In genomic region chr2:33698898-33699297, GRCm38 (mm10) we compare ENCODE assay signal across 18 mouse cellular contexts. TPM values are rescaled to one million over a fixed set of nuclear protein-coding genes. Genes with fewer than 3 reads are reported as not detected.
DNase-seq lines count a peak whose midpoint lies in the region; ATAC-seq and TF ChIP-seq lines count a peak whose summit lies in the region.
"Had no signal": no experiment of that assay in that cellular context is flagged by ENCODE, and none has a peak within 500 bp of the region (broad histone marks: within the 10 kb centered on the region; RNA-seq: fewer than 3 reads in every experiment).

No protein-coding gene starts in this region.

- H3K9ac ChIP-seq in liver, adult 2 months (ENCODE audit: low read depth, low read length) = no peak overlapping the region
- H3K9ac ChIP-seq in liver, embryonic 11.5 days (ENCODE audit: low read depth, low read length) = no peak overlapping the region
- H3K9ac ChIP-seq in liver, postnatal 0 days (replicated peaks) = no peak overlapping the region
- H3K9ac ChIP-seq: heart, embryonic 13.5 days; limb, embryonic 13.5 days had no signal

- TF ChIP-seq POLR2A in liver, adult 2 months (IDR thresholded peaks at IDR 0.05; ENCODE audit: extremely low read depth, insufficient read depth, low read length) = no peak

- H3K36me3 ChIP-seq in liver, adult 2 months (ENCODE audit: control insufficient read depth, insufficient read depth, low read length) = no peaks in the 10 kb centered on the region
- H3K36me3 ChIP-seq in liver, embryonic 11.5 days (ENCODE audit: control insufficient read depth, insufficient read depth, low read length) = no peaks in the 10 kb centered on the region
- H3K36me3 ChIP-seq in liver, postnatal 0 days (replicated peaks; ENCODE audit: insufficient read depth, low read length) = no peaks in the 10 kb centered on the region
- H3K36me3 ChIP-seq: heart, embryonic 13.5 days; hindbrain, embryonic 10.5 days; limb, embryonic 13.5 days; midbrain, embryonic 10.5 days had no signal

- no peak for ATAC-seq in CD4-positive, CD25-positive, alpha-beta regulatory T cell, adult 4 months
- ATAC-seq in liver, embryonic 11.5 days (replicated peaks; ENCODE audit: low FRiP score) = no peak
- no peak for ATAC-seq in liver, postnatal 0 days

- 61% methylated on average over 3 of the region's 3 CpGs for WGBS in liver, adult 2 months
- WGBS in liver, embryonic 11.5 days = 54% methylated on average over 3 of the region's 3 CpGs
- 59% methylated on average over 3 of the region's 3 CpGs for WGBS in liver, postnatal 0 days (ENCODE audit: insufficient replicate concordance)

- H3K27ac ChIP-seq in liver, adult 2 months (replicated peaks; ENCODE audit: insufficient read depth, low read depth, low read length) = no peak overlapping the region
- H3K27ac ChIP-seq in liver, embryonic 11.5 days (ENCODE audit: low read depth, low read length) = no peak overlapping the region
- no peak overlapping the region for H3K27ac ChIP-seq in liver, postnatal 0 days (ENCODE audit: low read depth)
- H3K27ac ChIP-seq: heart, embryonic 13.5 days; hindbrain, embryonic 10.5 days; limb, embryonic 13.5 days; midbrain, embryonic 10.5 days had no signal

- no peak overlapping the region for H3K4me2 ChIP-seq in liver, embryonic 11.5 days
- H3K4me2 ChIP-seq in liver, postnatal 0 days (ENCODE audit: low read depth, low read length) = no peak overlapping the region
- H3K4me2 ChIP-seq: heart, embryonic 13.5 days; limb, embryonic 13.5 days had no signal

- H3K4me1 ChIP-seq in liver, adult 2 months (ENCODE audit: control insufficient read depth, insufficient read depth, low read length) = no peaks in the 10 kb centered on the region
- H3K4me1 ChIP-seq in liver, embryonic 11.5 days (replicated peaks; ENCODE audit: control insufficient read depth, insufficient read depth, low read length) = no peaks in the 10 kb centered on the region
- no peaks in the 10 kb centered on the region for H3K4me1 ChIP-seq in liver, postnatal 0 days (ENCODE audit: insufficient read depth)

- no peaks in the 10 kb centered on the region for H3K79me2 ChIP-seq in liver, adult 2 months (ENCODE audit: control insufficient read depth, insufficient read depth, low read length)

- H3K27me3 ChIP-seq in liver, adult 2 months (ENCODE audit: control insufficient read depth, insufficient read depth, low read length) = no peaks in the 10 kb centered on the region
- H3K27me3 ChIP-seq in liver, embryonic 11.5 days (replicated peaks; ENCODE audit: control insufficient read depth, insufficient read depth, low read length) = peaks cover 10% of the 10 kb centered on the region
- H3K27me3 ChIP-seq in liver, postnatal 0 days (ENCODE audit: insufficient read depth, low read length) = no peaks in the 10 kb centered on the region

- H3K4me3 ChIP-seq in liver, adult 2 months (ENCODE audit: insufficient read depth, low read depth, low read length) = no peak overlapping the region
- no peak overlapping the region for H3K4me3 ChIP-seq in liver, embryonic 11.5 days (ENCODE audit: low read depth, low read length)
- no peak overlapping the region for H3K4me3 ChIP-seq in liver, postnatal 0 days (ENCODE audit: low read depth, low read length)
- H3K4me3 ChIP-seq: heart, embryonic 13.5 days; hindbrain, embryonic 10.5 days; limb, embryonic 13.5 days; midbrain, embryonic 10.5 days; myocyte had no signal

- peak; percentile 16 for DNase-seq in CD4-positive, CD25-positive, alpha-beta regulatory T cell, adult 2 months (ENCODE audit: low read depth, low spot score)
- DNase-seq in liver, adult 2 months (ENCODE audit: extremely low read depth, low read depth, low spot score) = no peak
- DNase-seq in liver, embryonic 11.5 days (ENCODE audit: low spot score) = no peak
- peak; percentile 69 for DNase-seq in R1 (ENCODE audit: low read depth, low spot score)
- no peak for DNase-seq in liver, postnatal 0 days
- no peak for DNase-seq in cerebellum, adult 9-11 months
- DNase-seq in embryo, embryonic 10.5 days (ENCODE audit: low spot score) = no peak
- DNase-seq: kidney, adult 11 months; kidney, postnatal 36 days; lung, postnatal 14 days had no signal

- no peaks in the 10 kb centered on the region for H3K9me3 ChIP-seq in liver, embryonic 11.5 days (ENCODE audit: control insufficient read depth, low read length)
- 0 out of 2 replicates have a peak, but pooled peaks cover 5% of the 10 kb centered on the region for H3K9me3 ChIP-seq in liver, postnatal 0 days (ENCODE audit: low read length)

- TF ChIP-seq EP300 in liver, postnatal 0 days (IDR thresholded peaks at IDR 0.05; ENCODE audit: low read depth) = no peak

- 0 out of 2 replicates have a peak, but pooled peaks have one; percentile 13 for TF ChIP-seq CTCF in liver, adult 2 months (IDR thresholded peaks at IDR 0.05; ENCODE audit: low read depth, low read length)
- peak; percentile 48 for TF ChIP-seq CTCF in liver, postnatal 0 days (IDR thresholded peaks at IDR 0.05; ENCODE audit: low read depth)

RNA-seq across cellular contexts. Expression of gene Lmx1b, which starts 58.6 kb away (rescaled TPM):
- polyA plus RNA-seq in CD4-positive, CD25-positive, alpha-beta regulatory T cell, adult 4 months (2017; shearing (Covaris generic)) = not detected
- total RNA-seq in liver, adult 2 months (2014; rRNA removed) = not detected in 2 replicates
- polyA plus RNA-seq in liver, adult 2 months (2012; rRNA removed) = not detected in 2 replicates
- 0.14 TPM in 1 of 2 replicates, not detected in the other for polyA plus RNA-seq in liver, embryonic 11.5 days (2014; fragmentation: Nextera tagmentation; extraction: Ambion mirVana)
- not detected in 2 replicates for polyA plus RNA-seq in liver, postnatal 0 days (2015; fragmentation: Nextera tagmentation; extraction: Ambion mirVana)
- total RNA-seq: adrenal gland, adult 18-20 months; common myeloid progenitor, adult 5-6 weeks had no signal
- polyA plus RNA-seq: heart, embryonic 13.5 days; myocyte had no signal

Comparison
In these comparisons a context has a peak if more than half of its experiments do, and no peak if none do; other contexts are left out.
1. DNase-seq: peak in CD4-positive, CD25-positive, alpha-beta regulatory T cell, adult 2 months (single experiment) and R1 (single experiment); none in liver, adult 2 months (single experiment), liver, embryonic 11.5 days (single experiment), liver, postnatal 0 days (single experiment), cerebellum, adult 9-11 months (single experiment) and embryo, embryonic 10.5 days (single experiment).